Mouse (Mus musculus): ENCODE measurements around the gene Nfic.

Gene Nfic

GRCm38 (mm10) chr10:81485060-81485449, 29.6 kb upstream of the Nfic start:
- DNase-seq = peak in 1 of 2 experiments; percentile 38

GRCm38 (mm10) chr10:81484441-81485059, 29.1 kb upstream of the Nfic start:
- DNase-seq = no peak

GRCm38 (mm10) chr10:81483983-81484382, 28.5 kb upstream of the Nfic start:
- DNase-seq = peak; percentile 36 to 42

GRCm38 (mm10) chr10:81482533-81482889, 27.1 kb upstream of the Nfic start, which contains the start of gene Celf5:
Celf5 (minus strand) TSS chr10:81482709.
- DNase-seq = peak; percentile 30 to 43

- DNase-seq = no peak
Observed at GRCm38 (mm10) chr10:81481605-81482532, 26.4 kb upstream of the Nfic start.

GRCm38 (mm10) chr10:81474461-81474860, 19.0 kb upstream of the Nfic start:
- no peak for DNase-seq

GRCm38 (mm10) chr10:81473003-81473451, 17.6 kb upstream of the Nfic start:
- no peak for DNase-seq

GRCm38 (mm10) chr10:81472403-81473002, 17.1 kb upstream of the Nfic start:
- DNase-seq = no peak

GRCm38 (mm10) chr10:81470454-81470853, 15.0 kb upstream of the Nfic start:
- DNase-seq = peak in 1 of 2 experiments; percentile 38

GRCm38 (mm10) chr10:81469253-81469652, 13.8 kb upstream of the Nfic start:
- peak in 1 of 2 experiments; percentile 27 for DNase-seq

GRCm38 (mm10) chr10:81467670-81468235, 12.3 kb upstream of the Nfic start:
- DNase-seq = peak in 1 of 2 experiments; percentile 29

GRCm38 (mm10) chr10:81466881-81467280, 11.4 kb upstream of the Nfic start:
- DNase-seq = peak in 1 of 2 experiments; percentile 26

- DNase-seq = peak in 1 of 2 experiments; percentile 31
Observed at GRCm38 (mm10) chr10:81466066-81466465, 10.6 kb upstream of the Nfic start.

- DNase-seq = peak in 1 of 2 experiments; percentile 33
Observed at GRCm38 (mm10) chr10:81465265-81465645, 9.8 kb upstream of the Nfic start.

- DNase-seq = peak; percentile 41 to 78
Observed at GRCm38 (mm10) chr10:81464405-81465264, 9.2 kb upstream of the Nfic start.

- peak in 1 of 2 experiments; percentile 23 for DNase-seq
Observed at GRCm38 (mm10) chr10:81463531-81463930, 8.1 kb upstream of the Nfic start.

GRCm38 (mm10) chr10:81462917-81463316, 7.5 kb upstream of the Nfic start:
- DNase-seq = no peak

- peak in 1 of 2 experiments; percentile 30 for DNase-seq
Observed at GRCm38 (mm10) chr10:81462415-81462804, 7.0 kb upstream of the Nfic start.

GRCm38 (mm10) chr10:81461673-81462414, 6.4 kb upstream of the Nfic start:
- peak in 1 of 2 experiments; percentile 37 for DNase-seq

- no peak for DNase-seq
Observed at GRCm38 (mm10) chr10:81460951-81461350, 5.5 kb upstream of the Nfic start.

- DNase-seq = peak in 1 of 2 experiments; percentile 37
Observed at GRCm38 (mm10) chr10:81460471-81460870, 5.0 kb upstream of the Nfic start.
